Mouse (Mus musculus) right cerebral cortex, postnatal 25 days (tissue): Measurements from ENCODE around the gene Spock1.
"Not testable (repeated sequence)": the region's sequence is repeated elsewhere in the genome, so short reads cannot be mapped to it uniquely, and the experiment has no call there.

Experiments
- DNase-seq: peaks from one replicate; pipeline ENCODE4 v3.0.0; 2022

Spock1 gene

DNA sequence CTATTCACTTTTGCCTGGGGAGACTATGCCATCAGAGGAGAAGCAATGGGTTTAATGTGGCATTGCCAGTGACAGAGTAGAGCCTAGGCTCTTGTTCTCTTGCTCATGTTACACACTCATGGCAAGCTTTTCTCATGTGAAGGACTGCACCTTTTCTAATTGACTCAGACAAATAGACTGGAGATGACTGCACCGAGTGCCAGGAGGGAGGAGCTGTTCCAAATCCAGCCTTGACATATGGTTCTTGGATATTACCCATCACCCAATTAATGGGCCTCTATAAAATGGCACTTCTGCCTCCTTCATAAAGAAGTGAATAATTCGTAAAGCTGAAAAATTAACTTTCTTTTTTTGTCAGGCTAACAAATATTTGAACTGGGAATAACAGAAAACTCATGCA is 259.3 kb downstream of the Spock1 start:
- DNase-seq: no peak

GRCm38 (mm10) chr13:57647456-57647855 is 260.7 kb downstream of the Spock1 start:
- no peak for DNase-seq

GRCm38 (mm10) chr13:57643036-57643435 is 265.1 kb downstream of the Spock1 start:
- DNase-seq: no peak

- no peak for DNase-seq
Measured at GRCm38 (mm10) chr13:57641649-57642048, 266.5 kb downstream of the Spock1 start.

GRCm38 (mm10) chr13:57640968-57641367 is 267.2 kb downstream of the Spock1 start:
- no peak for DNase-seq

GRCm38 (mm10) chr13:57638820-57639219 is 269.3 kb downstream of the Spock1 start:
- DNase-seq: no peak

- peak; percentile 25 for DNase-seq
Measured at GRCm38 (mm10) chr13:57637606-57638132, 270.5 kb downstream of the Spock1 start.

GRCm38 (mm10) chr13:57637080-57637572 is 271.0 kb downstream of the Spock1 start:
- no peak for DNase-seq

- DNase-seq: no peak
Measured at GRCm38 (mm10) chr13:57636196-57637015, 271.7 kb downstream of the Spock1 start.

DNA sequence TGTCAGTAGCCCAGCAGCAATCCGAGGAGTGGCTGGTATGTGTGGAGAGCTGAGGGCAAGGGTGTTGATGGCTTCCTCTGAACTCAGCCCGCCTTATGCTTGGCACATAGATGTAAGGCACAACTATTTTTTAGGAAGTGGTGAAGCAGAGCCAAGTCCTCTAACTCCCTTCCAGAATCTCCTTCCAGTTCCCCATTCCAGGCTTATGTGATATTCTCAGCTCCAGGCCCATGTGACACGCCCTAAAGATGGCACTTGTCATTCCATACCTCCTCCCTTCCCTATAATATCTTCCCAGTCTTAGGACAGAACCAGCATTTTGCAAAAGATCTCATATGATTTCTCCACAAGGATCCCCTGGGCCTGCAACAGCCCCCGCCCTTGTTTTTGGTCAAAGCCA is 277.6 kb downstream of the Spock1 start:
- no peak for DNase-seq

DNA sequence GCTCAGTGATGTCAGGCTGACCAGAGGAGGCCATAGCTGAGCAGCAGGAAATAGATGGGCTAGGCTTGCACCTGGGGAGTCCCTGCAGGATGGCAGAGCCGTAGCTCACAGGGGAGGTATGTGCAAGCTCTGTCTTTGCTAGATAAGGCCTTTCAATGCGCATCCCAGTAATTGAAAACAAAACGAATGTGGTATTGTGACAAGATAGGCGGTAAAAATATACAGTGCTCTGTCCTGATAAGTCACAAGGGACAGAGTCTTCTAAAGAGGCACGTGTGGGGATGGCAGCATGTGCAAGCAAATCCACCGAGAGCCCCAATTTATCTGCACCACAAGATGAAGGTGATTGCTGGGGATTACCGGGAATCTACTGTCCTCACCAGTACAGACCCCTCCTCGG is 279.9 kb downstream of the Spock1 start:
- no peak for DNase-seq

DNA sequence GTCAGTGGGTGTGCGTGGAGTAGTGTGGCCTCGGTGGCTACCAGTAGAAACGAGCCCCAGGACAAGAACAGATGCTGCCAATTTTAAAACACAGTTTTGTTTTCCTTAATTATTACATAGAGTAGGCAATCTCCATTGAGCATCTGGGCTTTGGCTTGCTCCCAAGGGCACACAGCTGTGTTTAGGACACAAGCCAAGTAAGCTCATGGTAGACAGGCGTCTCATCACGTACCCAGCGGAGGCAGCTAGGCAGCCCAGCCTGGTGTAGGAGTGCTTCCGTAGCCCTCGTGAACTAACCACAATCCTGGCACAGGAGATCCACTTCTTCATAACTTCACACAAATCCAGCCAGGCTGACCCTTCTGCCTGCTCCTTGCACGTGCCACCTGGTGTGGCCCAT is 281.7 kb downstream of the Spock1 start:
- DNase-seq: no peak

DNA sequence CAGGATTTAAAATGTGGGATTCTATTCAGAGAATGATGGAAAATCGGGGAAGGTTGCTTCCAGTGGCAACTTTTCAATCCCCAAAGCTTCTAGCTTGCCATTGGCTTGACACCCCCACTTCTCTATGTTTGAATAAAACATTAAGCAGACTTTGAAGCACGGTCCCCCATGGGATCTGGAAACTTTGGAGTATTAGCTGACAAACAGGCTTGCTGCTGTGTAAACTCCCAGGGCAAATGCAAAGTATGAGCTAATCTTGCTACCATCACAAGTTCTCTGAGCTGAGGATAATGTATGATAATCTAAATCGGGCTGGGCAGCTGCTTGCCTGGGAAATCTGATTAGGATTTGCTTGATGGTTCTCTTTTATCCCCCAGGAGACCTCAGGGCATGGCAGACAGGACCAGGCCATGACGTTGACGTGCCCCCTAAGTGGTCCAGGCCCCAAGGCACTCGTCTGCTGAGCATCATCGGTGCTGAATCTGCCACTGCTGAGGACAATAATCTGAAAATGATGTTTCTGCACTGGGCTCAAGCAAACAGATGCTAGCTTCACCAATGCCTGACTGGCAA is 284.1 kb downstream of the Spock1 start:
- no peak for DNase-seq

DNA sequence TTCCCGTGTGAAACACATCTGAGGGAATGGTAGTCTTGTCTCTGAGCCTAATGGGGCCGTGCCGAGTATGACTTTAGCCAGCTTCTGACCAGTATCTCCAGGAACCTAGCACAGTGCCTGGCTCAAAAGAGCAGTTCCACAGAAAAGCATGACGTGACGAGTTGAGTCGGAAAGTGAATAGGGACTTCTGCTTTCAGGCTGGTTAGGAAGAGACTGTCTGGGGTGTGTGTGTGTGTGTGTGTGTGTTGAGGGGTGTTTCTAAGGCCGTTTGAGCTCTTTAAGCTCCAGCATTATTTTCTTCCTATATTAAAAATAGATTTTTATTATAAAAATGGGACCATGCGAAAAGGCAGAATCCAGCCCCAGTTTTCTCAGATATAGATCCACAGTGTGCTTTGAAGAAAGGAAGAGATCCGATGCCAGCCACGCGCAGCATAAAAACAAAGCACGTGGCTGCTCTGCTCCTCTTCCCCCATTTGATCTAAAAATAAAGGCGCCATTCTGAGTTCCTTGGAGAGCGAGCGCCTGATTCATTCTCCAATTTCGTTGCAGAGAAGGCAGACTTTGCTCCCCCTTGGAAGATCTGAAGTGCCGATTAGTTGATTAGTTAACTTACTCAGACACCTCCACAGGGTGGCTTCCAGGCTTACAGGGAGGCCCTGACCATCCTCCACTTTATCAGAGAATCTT is 288.9 kb downstream of the Spock1 start:
- peak; percentile 78 for DNase-seq

GRCm38 (mm10) chr13:57611326-57612171 is 296.6 kb downstream of the Spock1 start:
- no peak for DNase-seq

- DNase-seq: no peak
Measured at GRCm38 (mm10) chr13:57609946-57610345, 298.2 kb downstream of the Spock1 start.

DNA sequence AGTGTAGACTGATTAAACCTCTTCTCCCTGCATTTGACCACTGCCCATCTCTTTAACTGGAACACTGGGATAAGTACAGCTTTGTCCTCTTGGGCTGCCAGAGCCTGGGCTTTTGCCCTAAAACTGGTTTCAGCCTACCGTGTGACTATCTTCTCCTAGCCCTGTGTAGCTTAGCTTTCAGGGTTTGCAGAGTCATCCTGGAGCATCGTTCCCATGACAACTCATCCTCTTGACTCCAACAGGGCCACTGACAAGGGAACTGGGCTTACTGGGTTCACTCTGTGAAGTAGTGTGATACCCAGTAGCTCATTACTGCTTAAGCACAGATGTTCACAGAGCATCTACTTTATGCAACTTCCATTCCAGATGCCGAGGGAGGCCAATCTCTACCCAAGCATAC is 303.7 kb downstream of the Spock1 start:
- no peak for DNase-seq

DNA sequence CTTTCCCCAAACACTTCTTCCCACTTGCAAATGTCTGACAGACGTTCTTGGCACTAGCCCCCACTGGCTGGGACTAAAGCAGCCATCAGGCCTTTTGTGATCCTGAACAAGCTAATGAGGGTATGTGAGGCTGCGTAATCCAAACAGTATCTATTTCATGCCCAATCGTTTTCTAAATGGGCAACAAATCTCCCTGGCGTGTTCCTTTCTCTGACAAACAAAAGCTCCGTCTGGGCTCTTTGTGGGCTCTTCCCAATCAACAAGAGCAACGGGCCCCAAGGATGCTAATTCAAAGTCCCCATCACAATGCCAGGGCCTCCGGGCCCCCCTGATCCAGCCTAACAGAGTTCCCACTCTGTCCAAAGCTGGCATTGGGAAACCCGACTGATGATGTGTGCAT is 304.9 kb downstream of the Spock1 start:
- no peak for DNase-seq

DNA sequence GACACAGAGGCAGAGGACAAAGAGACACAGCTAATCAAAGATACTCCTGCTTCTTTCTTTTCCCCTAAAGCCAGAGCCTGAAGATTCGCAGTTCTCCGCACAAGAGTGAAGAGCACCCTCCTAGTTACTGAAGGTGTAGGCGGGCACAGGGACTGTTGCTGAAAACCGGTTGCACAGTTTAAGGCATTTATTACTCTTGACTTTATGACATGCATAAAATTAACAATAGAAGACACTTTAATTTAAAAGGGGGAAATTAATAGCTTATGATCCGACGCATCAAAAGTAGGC is 312.4 kb downstream of the Spock1 start:
- DNase-seq: no peak

GRCm38 (mm10) chr13:57595032-57595760 is 312.9 kb downstream of the Spock1 start:
- DNase-seq: peak; percentile 46

DNA sequence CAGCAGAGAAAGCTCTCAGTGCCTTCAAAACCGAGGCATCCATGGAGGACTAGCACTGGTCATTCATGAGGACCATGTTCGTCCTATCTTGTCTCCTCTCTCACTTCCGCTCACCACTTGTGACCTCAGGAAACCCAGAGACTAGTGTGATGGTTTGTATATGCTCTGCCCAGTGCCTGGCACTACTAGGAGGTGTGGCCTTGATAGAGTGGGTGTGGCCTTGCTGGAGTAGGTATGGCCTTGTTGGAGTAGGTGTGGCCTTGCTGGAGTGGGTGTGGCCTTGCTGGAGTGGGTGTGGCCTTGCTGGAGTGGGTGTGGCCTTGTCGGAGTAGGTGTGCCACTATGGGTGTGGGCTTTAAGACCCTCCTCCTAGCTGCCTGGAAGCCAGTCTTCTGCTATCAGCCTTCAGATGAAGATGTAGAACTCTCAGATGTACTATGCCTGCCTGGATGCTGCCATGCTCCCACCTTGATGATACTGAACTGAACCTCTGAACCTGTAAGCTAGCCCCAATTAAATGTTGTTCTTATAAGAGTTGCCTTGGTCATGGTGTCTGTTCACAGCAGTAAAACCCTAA is 318.7 kb downstream of the Spock1 start:
- not testable (repeated sequence) for DNase-seq
